Mouse (Mus musculus) cerebellum, adult 2 months (tissue): Measurements from ENCODE around the gene Praf2.

ENCODE experiments used
- CTCF ChIP-seq: fragments of 200-500 bp; IDR thresholded peaks from 2 replicates; pipeline ENCODE4 v1.5.1; 2011; ENCODE audit warnings: low read depth, mild to moderate bottlenecking, control low read depth, low read length, moderate library complexity, borderline replicate concordance; ENCODE audit not compliant: insufficient read depth
- POLR2A ChIP-seq: fragments of 200-500 bp; IDR thresholded peaks from 2 replicates; pipeline ENCODE4 v1.6.1; 2011; ENCODE audit warnings: low read length, control low read depth, borderline replicate concordance; ENCODE audit not compliant: insufficient read depth

GRCm38 (mm10) chrX:7764657-7765280 is 36.5 kb downstream of the Praf2 start:
- TF ChIP-seq CTCF: no peak
- TF ChIP-seq POLR2A: no peak
